Mouse (Mus musculus) MEL (cell line): ENCODE measurements around the gene Scd4. TPM values are rescaled to one million over a fixed set of nuclear protein-coding genes. Genes with fewer than 3 reads are reported as not detected.

ENCODE experiments used
- DNase-seq: peaks from one replicate; pipeline ENCODE4 v3.0.0; 2011; ENCODE audit warnings: low read depth, low spot score
- H3K27ac ChIP-seq: 2 replicates; pipeline ENCODE4 v1.5.1; 2012; ENCODE audit warnings: low read depth, mild to moderate bottlenecking, control low read depth, low read length, moderate library complexity; ENCODE audit not compliant: control insufficient read depth
- H3K27me3 ChIP-seq, 2 experiments: fragments of 150-350 bp in 1 of 2; sonication (generic) in 1 of 2; 2 replicates each; pipeline ENCODE4 v1.6.1; 2012; ENCODE audit warnings: low read length in 2 of 2, mild to moderate bottlenecking in 2 of 2, improper control_type of control experiment in 1 of 2, moderate library complexity in 1 of 2; ENCODE audit not compliant: insufficient read depth in 2 of 2, control insufficient read depth in 1 of 2
- H3K36me3 ChIP-seq, 2 experiments: 2 replicates each; pipeline ENCODE4 v1.6.1; 2012 to 2014; ENCODE audit warnings: low read length in 2 of 2, improper control_type of control experiment in 1 of 2, inconsistent platforms in 1 of 2, mild to moderate bottlenecking in 1 of 2; ENCODE audit not compliant: insufficient read depth in 2 of 2, control insufficient read depth in 1 of 2
- H3K4me1 ChIP-seq, 2 experiments: fragments of 150-350 bp in 1 of 2; sonication (generic) in 1 of 2; 2 replicates each; pipeline ENCODE4 v1.6.1; 2012; ENCODE audit warnings: low read length in 2 of 2, improper control_type of control experiment in 1 of 2, mild to moderate bottlenecking in 1 of 2; ENCODE audit not compliant: insufficient read depth in 2 of 2, control insufficient read depth in 1 of 2
- H3K4me3 ChIP-seq, 2 experiments: fragments of 150-350 bp in 1 of 2; sonication (generic) in 1 of 2; 2 replicates each; pipeline ENCODE4 v1.5.1; 2012; ENCODE audit warnings: low read depth in 2 of 2, low read length in 2 of 2, mild to moderate bottlenecking in 2 of 2, moderate library complexity in 2 of 2, control low read depth in 1 of 2, improper control_type of control experiment in 1 of 2; ENCODE audit not compliant: control insufficient read depth in 1 of 2, insufficient read depth in 1 of 2
- H3K79me2 ChIP-seq: 2 replicates; pipeline ENCODE4 v1.6.1; 2012; ENCODE audit warnings: mild to moderate bottlenecking, low read length, moderate library complexity; ENCODE audit not compliant: control insufficient read depth, poor library complexity, insufficient read depth
- H3K9ac ChIP-seq: 2 replicates; pipeline ENCODE4 v1.6.1; 2012; ENCODE audit warnings: low read depth, mild to moderate bottlenecking, control low read depth, low read length, moderate library complexity; ENCODE audit not compliant: control insufficient read depth, poor library complexity, severe bottlenecking
- H3K9me3 ChIP-seq: fragments of 150-350 bp; sonication (generic); replicated peaks from 2 replicates; pipeline ENCODE4 v1.6.1; 2012; ENCODE audit warnings: mild to moderate bottlenecking, low read length, improper control_type of control experiment, moderate library complexity; ENCODE audit not compliant: insufficient read depth
- BHLHE40 ChIP-seq: IDR thresholded peaks from 2 replicates; pipeline ENCODE4 v1.6.1; 2012; ENCODE audit warnings: low read depth, mild to moderate bottlenecking, inconsistent platforms, low read length, improper control_type of control experiment, borderline replicate concordance
- CHD1 ChIP-seq: IDR thresholded peaks from 2 replicates; pipeline ENCODE4 v1.6.1; 2012; ENCODE audit warnings: low read depth, mild to moderate bottlenecking, inconsistent platforms, low read length, improper control_type of control experiment
- CHD2 ChIP-seq: IDR thresholded peaks from 2 replicates; pipeline ENCODE4 v1.6.1; 2011; ENCODE audit warnings: low read length, improper control_type of control experiment
- CTCF ChIP-seq, 3 experiments: IDR thresholded peaks in 2 of 3; conservative IDR thresholded peaks in 1 of 3; 2 replicates each; pipeline ENCODE4 v1.5.1; 2011 to 2012; ENCODE audit warnings: low read length in 3 of 3, low read depth in 2 of 3, mild to moderate bottlenecking in 2 of 3, improper control_type of control experiment in 1 of 3, inconsistent platforms in 1 of 3, mixed read lengths in 1 of 3, moderate library complexity in 1 of 3; ENCODE audit not compliant: control insufficient read depth in 1 of 3, insufficient read depth in 1 of 3, poor library complexity in 1 of 3, severe bottlenecking in 1 of 3
- ELF1 ChIP-seq: IDR thresholded peaks from 2 replicates; pipeline ENCODE4 v1.6.1; 2014; ENCODE audit warnings: low read depth, mild to moderate bottlenecking, inconsistent platforms, low read length, improper control_type of control experiment, moderate library complexity
- EP300 ChIP-seq, 2 experiments: IDR thresholded peaks; 2 replicates each; pipeline ENCODE4 v1.6.1; 2011; ENCODE audit warnings: improper control_type of control experiment in 2 of 2, low read length in 2 of 2, low read depth in 1 of 2, mild to moderate bottlenecking in 1 of 2
- ETS1 ChIP-seq: IDR thresholded peaks from 2 replicates; pipeline ENCODE4 v1.6.1; 2012; ENCODE audit warnings: low read depth, mild to moderate bottlenecking, inconsistent platforms, low read length, improper control_type of control experiment, moderate library complexity
- GABPA ChIP-seq: IDR thresholded peaks from 2 replicates; pipeline ENCODE4 v1.6.1; 2012; ENCODE audit warnings: low read depth, mild to moderate bottlenecking, inconsistent platforms, low read length, improper control_type of control experiment, moderate library complexity
- GATA1 ChIP-seq: IDR thresholded peaks from 2 replicates; pipeline ENCODE4 v1.6.1; 2011; ENCODE audit warnings: low read depth, low read length, improper control_type of control experiment
- HCFC1 ChIP-seq: IDR thresholded peaks from 2 replicates; pipeline ENCODE4 v1.6.1; 2012; ENCODE audit warnings: low read depth, mild to moderate bottlenecking, inconsistent platforms, low read length, improper control_type of control experiment, moderate library complexity
- KAT2A ChIP-seq: conservative IDR thresholded peaks from 2 replicates; pipeline ENCODE4 v1.6.1; 2012; ENCODE audit warnings: low read depth, low read length, improper control_type of control experiment, inconsistent platforms
- MAZ ChIP-seq: IDR thresholded peaks from 2 replicates; pipeline ENCODE4 v1.6.1; 2012; ENCODE audit warnings: low read depth, mild to moderate bottlenecking, inconsistent platforms, low read length, improper control_type of control experiment
- MEF2A ChIP-seq: IDR thresholded peaks from 2 replicates; pipeline ENCODE4 v1.6.1; 2014; ENCODE audit warnings: low read depth, mild to moderate bottlenecking, inconsistent platforms, low read length, improper control_type of control experiment; ENCODE audit not compliant: poor library complexity, insufficient replicate concordance, severe bottlenecking; ENCODE audit errors: extremely low read depth
- MXI1 ChIP-seq: IDR thresholded peaks from 2 replicates; pipeline ENCODE4 v1.6.1; 2011; ENCODE audit warnings: mild to moderate bottlenecking, low read depth, low read length, improper control_type of control experiment
- MYB ChIP-seq: IDR thresholded peaks from 2 replicates; pipeline ENCODE4 v1.6.1; 2011; ENCODE audit warnings: mild to moderate bottlenecking, low read depth, low read length, improper control_type of control experiment
- POLR2AphosphoS2 ChIP-seq: IDR thresholded peaks from 2 replicates; pipeline ENCODE4 v1.6.1; 2011; ENCODE audit warnings: low read length, improper control_type of control experiment
- TAL1 ChIP-seq: IDR thresholded peaks from 2 replicates; pipeline ENCODE4 v1.6.1; 2012; ENCODE audit warnings: mild to moderate bottlenecking, inconsistent platforms, low read length, moderate library complexity, mixed read lengths
- TBP ChIP-seq: IDR thresholded peaks from 2 replicates; pipeline ENCODE4 v1.8.0; 2011; ENCODE audit warnings: low read depth, low read length, improper control_type of control experiment
- TCF12 ChIP-seq: IDR thresholded peaks from 2 replicates; pipeline ENCODE4 v1.6.1; 2014; ENCODE audit warnings: low read depth, mild to moderate bottlenecking, inconsistent platforms, low read length, improper control_type of control experiment, moderate library complexity
- UBTF ChIP-seq: IDR thresholded peaks from 2 replicates; pipeline ENCODE4 v1.6.1; 2012; ENCODE audit warnings: low read depth, mild to moderate bottlenecking, inconsistent platforms, low read length, improper control_type of control experiment, moderate library complexity, borderline replicate concordance; ENCODE audit not compliant: insufficient read depth
- ZNF384 ChIP-seq: IDR thresholded peaks from 2 replicates; pipeline ENCODE4 v1.6.1; 2012; ENCODE audit warnings: low read depth, mild to moderate bottlenecking, inconsistent platforms, low read length, improper control_type of control experiment
- polyA plus RNA-seq, 2 experiments: library from polyadenylated mRNA; stranded (reverse) in 1 of 2; unstranded in 1 of 2; fragments of >175 nt in 1 of 2; fragments of >200 nt in 1 of 2; gene quantifications; 2 replicates each; pipeline versions ENCODE4 v1.2.1 to v1.2.4; 2012; ENCODE audit warnings: low replicate concordance in 2 of 2, low read depth in 1 of 2; ENCODE audit not compliant: insufficient read length in 2 of 2, insufficient read depth in 1 of 2, missing spikeins in 1 of 2
- total RNA-seq: library from RNA; depleted of rRNA; stranded (reverse); fragments of 300-350 nt; gene quantifications from 2 replicates; pipeline ENCODE4 v1.2.3, GENCODE M21; 2012

The Scd4 gene
- total and polyA plus RNA-seq, 3 experiments: 0.31 to 0.36 TPM; not detected in 1

DNA sequence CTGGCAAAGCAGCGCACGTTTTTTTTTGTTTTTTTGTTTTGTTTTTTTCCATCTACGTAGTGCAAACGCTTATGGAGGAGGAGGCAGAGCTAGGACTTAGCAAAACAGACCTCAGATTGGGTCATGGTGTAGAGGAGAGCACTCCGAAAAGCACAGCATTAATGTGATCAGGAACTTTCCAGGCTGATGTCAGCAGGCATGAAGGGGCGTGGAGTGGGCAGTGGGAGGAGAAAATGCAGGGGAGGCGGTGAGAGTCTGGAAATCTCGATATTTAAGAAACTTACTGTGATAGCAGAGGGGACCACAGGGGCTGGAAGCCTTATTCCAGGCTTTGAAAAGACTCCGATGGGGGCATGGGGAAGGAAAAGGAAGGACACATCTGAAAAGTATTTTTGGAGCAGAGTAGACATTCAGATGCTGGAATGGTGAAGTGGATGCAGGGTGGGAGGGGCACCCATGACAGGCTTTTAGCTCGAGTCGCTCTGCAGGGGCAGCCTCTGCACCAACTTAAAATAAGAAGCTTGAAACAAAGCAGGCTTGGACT, 17.9 kb upstream of the Scd4 start:
- H3K27ac ChIP-seq: no peak overlapping the region
- peaks cover 10 to 27% of the 10 kb centered on the region in 2 experiments for H3K4me1 ChIP-seq
- TF ChIP-seq ELF1: no peak
- TF ChIP-seq MYB: no peak
- TF ChIP-seq KAT2A: no peak
- TF ChIP-seq CTCF (IDR thresholded peaks at IDR 0.05 in 2 of 3, conservative IDR thresholded peaks at IDR 0.05 in 1 of 3; ENCODE audit: control insufficient read depth in 1 of 3, insufficient read depth in 1 of 3, low read depth in 2 of 3, low read length in 3 of 3, poor library complexity in 1 of 3, severe bottlenecking in 1 of 3): no peak
- TF ChIP-seq TCF12: no peak

DNA sequence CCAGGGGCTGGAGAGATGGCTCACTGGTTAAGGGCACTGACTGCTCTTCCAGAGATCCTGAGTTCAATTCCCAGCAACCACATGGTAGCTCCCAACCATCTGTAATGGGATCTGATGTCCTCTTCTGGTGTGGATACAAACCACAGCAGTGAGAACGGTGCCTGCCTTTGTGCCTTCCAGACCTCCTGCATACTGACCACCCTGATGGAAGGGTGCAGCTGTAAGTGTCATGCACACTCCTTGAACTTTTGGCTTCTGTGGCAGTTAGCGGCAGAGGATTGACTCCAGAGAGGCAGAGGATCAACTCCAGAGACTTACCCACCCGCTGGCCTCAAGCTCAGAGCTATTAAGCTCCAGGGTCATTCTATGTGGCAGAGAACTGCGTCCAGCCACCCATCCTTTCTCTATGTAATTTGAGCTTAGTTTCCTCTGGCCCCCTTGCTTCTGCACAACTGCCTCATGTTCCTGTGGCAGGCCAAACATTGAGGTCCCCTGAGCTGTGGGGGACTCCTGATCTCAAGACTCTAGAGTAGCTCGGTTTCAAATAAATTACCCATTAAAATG, 16.1 kb upstream of the Scd4 start:
- Histone ChIP-seq H3K9ac (no peak overlapping the region), H3K4me1 (peaks cover 10 to 16% of the 10 kb centered on the region in 2 experiments), H3K36me3 (peaks cover 0 to 9% of the 10 kb centered on the region in 2 experiments; a peak in 2 of 4 replicates), H3K27me3 (no peaks in the 10 kb centered on the region), H3K4me3 (no peak overlapping the region), H3K27ac (no peak overlapping the region), H3K9me3 (no peaks in the 10 kb centered on the region), H3K79me2 (no peaks in the 10 kb centered on the region)
- DNase-seq: no peak
- no peak for TF ChIP-seq GATA1
- TF ChIP-seq HCFC1: no peak
- no peak for TF ChIP-seq KAT2A
- TF ChIP-seq MEF2A: no peak
- no peak for TF ChIP-seq MYB
- TF ChIP-seq ETS1: no peak
- TF ChIP-seq TAL1: no peak
- TF ChIP-seq POLR2AphosphoS2: no peak
- no peak for TF ChIP-seq MXI1
- TF ChIP-seq CHD2: no peak
- TF ChIP-seq CHD1: no peak
- TF ChIP-seq ZNF384: no peak
- TF ChIP-seq BHLHE40: no peak
- TF ChIP-seq TBP: no peak
- no peak for TF ChIP-seq EP300 (IDR thresholded peaks at IDR 0.05; ENCODE audit: low read depth in 1 of 2, low read length in 2 of 2)
- no peak for TF ChIP-seq GABPA
- TF ChIP-seq MAZ: no peak
- no peak for TF ChIP-seq UBTF

More for the DNA sequence above, 17.9 kb upstream of the Scd4 start:
- H3K79me2 ChIP-seq: no peaks in the 10 kb centered on the region
- no peak overlapping the region for H3K9ac ChIP-seq
- peaks cover 0 to 19% of the 10 kb centered on the region in 2 experiments; a peak in 2 of 4 replicates for H3K36me3 ChIP-seq
- no peaks in the 10 kb centered on the region for H3K27me3 ChIP-seq
- H3K4me3 ChIP-seq: no peak overlapping the region
- no peak for DNase-seq
- no peaks in the 10 kb centered on the region for H3K9me3 ChIP-seq
